Mouse (Mus musculus) CD4-positive naive resting alpha-beta T cell, adult 76 days (primary cell): ENCODE measurements around the gene Fgg. TPM values are rescaled to one million over a fixed set of nuclear protein-coding genes. Genes with fewer than 3 reads are reported as not detected.

ENCODE experiments used
- total RNA-seq: library from RNA; stranded (reverse); gene quantifications from one replicate; pipeline ENCODE4 v1.2.4, GENCODE M21; 2023

Fgg gene
- total RNA-seq, result not detected

GRCm38 (mm10) chr3:83007557-83007956 lies at the start of gene Fgg:
TSS of gene Fgg (plus strand) at chr3:83007724.

GRCm38 (mm10) chr3:83025475-83026301 lies 18.2 kb downstream of the Fgg start, which contains the start of gene Fga:
TSS of gene Fga (plus strand) at chr3:83026076.

GRCm38 (mm10) chr3:83049680-83050079 lies 42.2 kb downstream of the Fgg start, which contains the start of gene Fgb:
TSS of gene Fgb (minus strand) at chr3:83049863.

GRCm38 (mm10) chr3:83055281-83056038 lies 47.9 kb downstream of the Fgg start, which contains the start of gene Plrg1:
TSS of gene Plrg1 (plus strand) at chr3:83055522.

Other genes starting within 250 kb of the Fgg start
- not detected for gene Rbm46, start 131.2 kb upstream of the Fgg start, total RNA-seq
- gene Lrat, start 103.8 kb upstream of the Fgg start, total RNA-seq, result not detected
- not detected for gene Fga, start 18.4 kb downstream of the Fgg start, total RNA-seq
- gene Fgb, start 42.1 kb downstream of the Fgg start, total RNA-seq, result not detected
- gene Plrg1, start 47.8 kb downstream of the Fgg start, total RNA-seq, result 64.1 TPM
- not detected for gene Dchs2, start 120.2 kb downstream of the Fgg start, total RNA-seq